Mouse (Mus musculus): ENCODE measurements at regions not wholly inside any gene's neighbourhood (a gene's known extent, or its start where the extent isn't known, plus 50 kb on each side); places are given as distances from the start of the nearest gene placed in this dataset.

GRCm38 (mm10) chr13:101532913-101533312, 235.1 kb downstream of the Pik3r1 start:
- Histone ChIP-seq H3K4me3 (ENCODE audit: insufficient read depth, low read depth, low read length) (no peak overlapping the region), H3K4me1 (ENCODE audit: control insufficient read depth, insufficient read depth, low read length) (peaks cover 3% of the 10 kb centered on the region; the same call in 1 of the 2 replicates), H3K27ac (ENCODE audit: insufficient read depth, low read depth, low read length) (no peak overlapping the region), H3K36me3 (ENCODE audit: control insufficient read depth, insufficient read depth, low read length) (no peaks in the 10 kb centered on the region), H3K27me3 (replicated peaks; ENCODE audit: control insufficient read depth, insufficient read depth, low read length) (no peaks in the 10 kb centered on the region)
- peak; percentile 41 for DNase-seq
- TF ChIP-seq POLR2A (IDR thresholded peaks at IDR 0.05; ENCODE audit: low read depth, low read length): no peak
- no peak for TF ChIP-seq CTCF (conservative IDR thresholded peaks at IDR 0.05; ENCODE audit: insufficient read depth, insufficient read length, low read depth, low read length)
- WGBS: 49% methylated on average over 4 of the region's 4 CpGs

- Histone ChIP-seq H3K36me3 (ENCODE audit: control insufficient read depth, insufficient read depth, low read length) (no peaks in the 10 kb centered on the region), H3K27me3 (replicated peaks; ENCODE audit: control insufficient read depth, insufficient read depth, low read length) (no peaks in the 10 kb centered on the region), H3K4me3 (ENCODE audit: insufficient read depth, low read depth, low read length) (no peak overlapping the region), H3K27ac (ENCODE audit: insufficient read depth, low read depth, low read length) (no peak overlapping the region), H3K4me1 (ENCODE audit: control insufficient read depth, insufficient read depth, low read length) (peaks cover 9% of the 10 kb centered on the region; the same call in 1 of the 2 replicates)
- no peak for TF ChIP-seq CTCF (conservative IDR thresholded peaks at IDR 0.05; ENCODE audit: insufficient read depth, insufficient read length, low read depth, low read length)
- TF ChIP-seq POLR2A (IDR thresholded peaks at IDR 0.05; ENCODE audit: low read depth, low read length): no peak
- DNase-seq: peak; percentile 64
- WGBS: 44% methylated on average over 5 of the region's 5 CpGs
These were observed 240.3 kb downstream of the Pik3r1 start for GRCm38 (mm10) chr13:101527691-101528090.

GRCm38 (mm10) chr13:101524781-101525180, 243.2 kb downstream of the Pik3r1 start:
- Histone ChIP-seq H3K27ac (ENCODE audit: insufficient read depth, low read depth, low read length) (no peak overlapping the region), H3K4me1 (ENCODE audit: control insufficient read depth, insufficient read depth, low read length) (peaks cover 9% of the 10 kb centered on the region; the same call in 1 of the 2 replicates), H3K36me3 (ENCODE audit: control insufficient read depth, insufficient read depth, low read length) (no peaks in the 10 kb centered on the region), H3K4me3 (ENCODE audit: insufficient read depth, low read depth, low read length) (no peak overlapping the region), H3K27me3 (replicated peaks; ENCODE audit: control insufficient read depth, insufficient read depth, low read length) (no peaks in the 10 kb centered on the region)
- no peak for DNase-seq
- WGBS: 71% methylated on average over 3 of the region's 3 CpGs
- TF ChIP-seq POLR2A (IDR thresholded peaks at IDR 0.05; ENCODE audit: low read depth, low read length): no peak
- no peak for TF ChIP-seq CTCF (conservative IDR thresholded peaks at IDR 0.05; ENCODE audit: insufficient read depth, insufficient read length, low read depth, low read length)

GRCm38 (mm10) chr13:101524223-101524622, 243.8 kb downstream of the Pik3r1 start:
- no peak overlapping the region for H3K27ac ChIP-seq (ENCODE audit: insufficient read depth, low read depth, low read length)
- H3K27me3 ChIP-seq (replicated peaks; ENCODE audit: control insufficient read depth, insufficient read depth, low read length): no peaks in the 10 kb centered on the region
- peak; percentile 53 for DNase-seq
- H3K36me3 ChIP-seq (ENCODE audit: control insufficient read depth, insufficient read depth, low read length): no peaks in the 10 kb centered on the region
- 83% methylated on average over 3 of the region's 3 CpGs for WGBS
- peaks cover 9% of the 10 kb centered on the region; the same call in 1 of the 2 replicates for H3K4me1 ChIP-seq (ENCODE audit: control insufficient read depth, insufficient read depth, low read length)
- TF ChIP-seq CTCF (conservative IDR thresholded peaks at IDR 0.05; ENCODE audit: insufficient read depth, insufficient read length, low read depth, low read length): no peak
- no peak for TF ChIP-seq POLR2A (IDR thresholded peaks at IDR 0.05; ENCODE audit: low read depth, low read length)
- H3K4me3 ChIP-seq (ENCODE audit: insufficient read depth, low read depth, low read length): no peak overlapping the region

- H3K36me3 ChIP-seq (ENCODE audit: control insufficient read depth, insufficient read depth, low read length): no peaks in the 10 kb centered on the region
- DNase-seq: peak; percentile 85
- TF ChIP-seq CTCF (conservative IDR thresholded peaks at IDR 0.05; ENCODE audit: insufficient read depth, insufficient read length, low read depth, low read length): no peak
- peaks cover 9% of the 10 kb centered on the region; the same call in 1 of the 2 replicates for H3K4me1 ChIP-seq (ENCODE audit: control insufficient read depth, insufficient read depth, low read length)
- H3K27me3 ChIP-seq (replicated peaks; ENCODE audit: control insufficient read depth, insufficient read depth, low read length): no peaks in the 10 kb centered on the region
- no peak overlapping the region for H3K4me3 ChIP-seq (ENCODE audit: insufficient read depth, low read depth, low read length)
- 42% methylated on average over 3 of the region's 3 CpGs for WGBS
- peak overlapping the region; percentile 41 for H3K27ac ChIP-seq (ENCODE audit: insufficient read depth, low read depth, low read length)
These were observed 244.5 kb downstream of the Pik3r1 start for GRCm38 (mm10) chr13:101523492-101523891.

- Histone ChIP-seq H3K27ac (ENCODE audit: insufficient read depth, low read depth, low read length) (no peak overlapping the region), H3K4me1 (ENCODE audit: control insufficient read depth, insufficient read depth, low read length) (peaks cover 9% of the 10 kb centered on the region; the same call in 1 of the 2 replicates), H3K36me3 (ENCODE audit: control insufficient read depth, insufficient read depth, low read length) (no peaks in the 10 kb centered on the region), H3K27me3 (replicated peaks; ENCODE audit: control insufficient read depth, insufficient read depth, low read length) (no peaks in the 10 kb centered on the region), H3K4me3 (ENCODE audit: insufficient read depth, low read depth, low read length) (no peak overlapping the region)
- no peak for TF ChIP-seq CTCF (conservative IDR thresholded peaks at IDR 0.05; ENCODE audit: insufficient read depth, insufficient read length, low read depth, low read length)
- no peak for TF ChIP-seq POLR2A (IDR thresholded peaks at IDR 0.05; ENCODE audit: low read depth, low read length)
- peak; percentile 45 for DNase-seq
- WGBS: 78% methylated on average over 2 of the region's 2 CpGs
These were observed 245.4 kb downstream of the Pik3r1 start for GRCm38 (mm10) chr13:101522597-101522996.

GRCm38 (mm10) chr13:101513354-101513753, 254.7 kb downstream of the Pik3r1 start:
- no peak for DNase-seq
- H3K27me3 ChIP-seq (replicated peaks; ENCODE audit: control insufficient read depth, insufficient read depth, low read length): no peaks in the 10 kb centered on the region
- WGBS: 78% methylated on average over 3 of the region's 3 CpGs
- TF ChIP-seq CTCF (conservative IDR thresholded peaks at IDR 0.05; ENCODE audit: insufficient read depth, insufficient read length, low read depth, low read length) (no peak), POLR2A (IDR thresholded peaks at IDR 0.05; ENCODE audit: low read depth, low read length) (no peak)
- H3K4me3 ChIP-seq (ENCODE audit: insufficient read depth, low read depth, low read length): no peak overlapping the region
- H3K4me1 ChIP-seq (ENCODE audit: control insufficient read depth, insufficient read depth, low read length): peaks cover 11% of the 10 kb centered on the region; the same call in 1 of the 2 replicates
- H3K36me3 ChIP-seq (ENCODE audit: control insufficient read depth, insufficient read depth, low read length): no peaks in the 10 kb centered on the region
- H3K27ac ChIP-seq (ENCODE audit: insufficient read depth, low read depth, low read length): no peak overlapping the region
